In the genomic region with DNA sequence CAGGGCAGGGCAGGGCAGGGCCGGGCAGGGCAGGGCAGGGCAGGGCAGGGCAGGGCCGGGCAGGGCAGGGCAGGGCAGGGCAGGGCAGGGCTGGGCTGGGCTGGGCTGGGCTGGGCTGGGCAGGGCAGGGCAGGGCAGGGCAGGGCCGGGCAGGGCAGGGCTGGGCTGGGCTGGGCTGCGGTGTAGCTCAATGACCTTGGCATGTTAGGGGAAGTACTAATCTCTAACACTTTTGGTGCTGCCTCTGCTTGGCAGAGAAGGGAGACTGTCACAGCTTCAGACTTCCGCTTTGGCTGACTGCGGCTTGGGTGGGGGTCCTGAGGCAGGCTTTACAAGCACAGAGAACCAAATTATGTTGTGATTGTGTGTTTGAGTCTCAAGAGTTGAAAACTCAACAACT, we compare ENCODE assay signal across 7 mouse cellular contexts. TPM values are rescaled to one million over a fixed set of nuclear protein-coding genes. Genes with fewer than 3 reads are reported as not detected.
DNase-seq lines count a peak whose midpoint lies in the region; ATAC-seq and TF ChIP-seq lines count a peak whose summit lies in the region.
"Not testable (repeated sequence)": the region's sequence is repeated elsewhere in the genome, so short reads cannot be mapped to it uniquely, and the experiment has no call there.
"Had no signal": no experiment of that assay in that cellular context is flagged by ENCODE, and none has a peak within 500 bp of the region (broad histone marks: within the 10 kb centered on the region; RNA-seq: fewer than 3 reads in every experiment).

No protein-coding gene starts in this region.

- H3K4me3 ChIP-seq in ES-E14 (ENCODE audit: insufficient read depth in 1 of 2, low read depth in 1 of 2, low read length in 2 of 2, poor library complexity in 1 of 2, severe bottlenecking in 1 of 2); heart, postnatal 0 days (ENCODE audit: low read depth, low read length); liver, embryonic 12.5 days; liver, postnatal 0 days (ENCODE audit: low read depth, low read length): not testable (repeated sequence)

- in situ Hi-C loops in ES-E14 (cut with MboI; ENCODE audit: low sequenced_read_pairs in 2 of 2, unreplicated experiment in 2 of 2): not testable (repeated sequence)

- DNase-seq in 416B (ENCODE audit: low read depth) (peak; percentile 56), R1 (ENCODE audit: low read depth, low spot score) (peak; percentile 26)
- DNase-seq in ES-E14 (ENCODE audit: low read depth, low spot score); heart, postnatal 0 days (ENCODE audit: low spot score); liver, postnatal 0 days: not testable (repeated sequence)

- not testable (repeated sequence) for H3K4me2 ChIP-seq in heart, postnatal 0 days (ENCODE audit: low read depth, low read length); liver, embryonic 12.5 days; liver, postnatal 0 days (ENCODE audit: low read depth, low read length)

- WGBS in heart, postnatal 0 days: 60% methylated on average over 6 of the region's 6 CpGs
- WGBS in liver, embryonic 12.5 days (ENCODE audit: insufficient replicate concordance): 68% methylated on average over 4 of the region's 6 CpGs
- 64% methylated on average over 5 of the region's 6 CpGs for WGBS in liver, postnatal 0 days (ENCODE audit: insufficient replicate concordance)

- H3K27me3 ChIP-seq in heart, postnatal 0 days (ENCODE audit: control insufficient read depth, insufficient read depth, low read length); liver, embryonic 12.5 days (replicated peaks); liver, postnatal 0 days (ENCODE audit: insufficient read depth, low read length): not testable (repeated sequence)

- not testable (repeated sequence) for H3K36me3 ChIP-seq in ES-E14 (ENCODE audit: control insufficient read depth, insufficient read depth, low read length, poor library complexity, severe bottlenecking)
- H3K36me3 ChIP-seq in heart, postnatal 0 days (replicated peaks; ENCODE audit: control insufficient read depth, insufficient read depth, low read length): peaks cover 57% of the 10 kb centered on the region
- H3K36me3 ChIP-seq in liver, embryonic 12.5 days: peaks cover 66% of the 10 kb centered on the region
- H3K36me3 ChIP-seq in liver, postnatal 0 days (replicated peaks; ENCODE audit: insufficient read depth, low read length): peaks cover 14% of the 10 kb centered on the region

- peak; percentile 49; the same call in 1 of the 2 replicates for ATAC-seq in heart, postnatal 0 days (ENCODE audit: insufficient read depth, low read depth)
- ATAC-seq in liver, embryonic 12.5 days: not testable (repeated sequence)
- ATAC-seq in liver, postnatal 0 days: peak; percentile 56; the same call in 1 of the 2 replicates

- H3K9ac ChIP-seq in ES-E14 (ENCODE audit: insufficient read depth, low read depth, low read length, poor library complexity, severe bottlenecking); heart, postnatal 0 days (replicated peaks; ENCODE audit: low read depth, low read length); liver, embryonic 12.5 days; liver, postnatal 0 days (replicated peaks): not testable (repeated sequence)

- peak overlapping the region; percentile 81 for H3K27ac ChIP-seq in ES-E14 (ENCODE audit: insufficient read depth, low read depth, low read length, poor library complexity, severe bottlenecking)
- H3K27ac ChIP-seq in heart, postnatal 0 days (ENCODE audit: low read depth); liver, postnatal 0 days (ENCODE audit: low read depth): not testable (repeated sequence)
- peak overlapping the region; percentile 59; the same call in 1 of the 2 replicates for H3K27ac ChIP-seq in liver, embryonic 12.5 days

- H3K9me3 ChIP-seq in ES-E14 (ENCODE audit: control insufficient read depth, insufficient read depth, low read depth, low read length); heart, postnatal 0 days (replicated peaks; ENCODE audit: control insufficient read depth, low read length); liver, embryonic 12.5 days (replicated peaks); liver, postnatal 0 days (ENCODE audit: low read length): not testable (repeated sequence)

- not testable (repeated sequence) for TF ChIP-seq CTCF in heart, postnatal 0 days (IDR thresholded peaks at IDR 0.05; ENCODE audit: low read depth); liver, postnatal 0 days (IDR thresholded peaks at IDR 0.05; ENCODE audit: low read depth)

- not testable (repeated sequence) for TF ChIP-seq EP300 in heart, postnatal 0 days (IDR thresholded peaks at IDR 0.05; ENCODE audit: low read depth); liver, postnatal 0 days (IDR thresholded peaks at IDR 0.05; ENCODE audit: low read depth)

- not testable (repeated sequence) for H3K4me1 ChIP-seq in ES-E14 (ENCODE audit: control insufficient read depth in 2 of 2, insufficient read depth in 2 of 2, low read length in 2 of 2, poor library complexity in 1 of 2); heart, postnatal 0 days (ENCODE audit: control insufficient read depth, insufficient read depth); liver, embryonic 12.5 days; liver, postnatal 0 days (ENCODE audit: insufficient read depth)

RNA-seq across cellular contexts. Expression of a gene that starts 30.7 kb away (rescaled TPM):
- 14.7 and 22.9 TPM in 2 replicates for total RNA-seq in ES-E14 (2012; rRNA removed)
- total RNA-seq in heart, postnatal 0 days (2014; rRNA removed; ENCODE audit: low replicate concordance): 44.5 and 70.8 TPM in 2 replicates
- polyA plus RNA-seq in heart, postnatal 0 days (2015; fragmentation: Nextera tagmentation; extraction: Ambion mirVana): 17.5 and 19.0 TPM in 2 replicates
- polyA plus RNA-seq in liver, embryonic 12.5 days (2016; fragmentation: Nextera tagmentation; extraction: Ambion mirVana): 4.4 and 4.9 TPM in 2 replicates
- polyA plus RNA-seq in liver, postnatal 0 days (2015; fragmentation: Nextera tagmentation; extraction: Ambion mirVana): 1.3 and 1.5 TPM in 2 replicates

RNA-seq across cellular contexts. Expression of a gene that starts 42.2 kb away (rescaled TPM):
- 78.5 and 96.9 TPM in 2 replicates for total RNA-seq in ES-E14 (2012; rRNA removed)
- 384 and 424 TPM in 2 replicates for total RNA-seq in heart, postnatal 0 days (2014; rRNA removed; ENCODE audit: low replicate concordance)
- polyA plus RNA-seq in heart, postnatal 0 days (2015; fragmentation: Nextera tagmentation; extraction: Ambion mirVana): 230 and 231 TPM in 2 replicates
- polyA plus RNA-seq in liver, embryonic 12.5 days (2016; fragmentation: Nextera tagmentation; extraction: Ambion mirVana): 118 and 126 TPM in 2 replicates
- 86.0 and 90.6 TPM in 2 replicates for polyA plus RNA-seq in liver, postnatal 0 days (2015; fragmentation: Nextera tagmentation; extraction: Ambion mirVana)

RNA-seq across cellular contexts. Expression of a gene that starts 50.7 kb away (rescaled TPM):
- total RNA-seq in ES-E14 (2012; rRNA removed): 2.5 and 3.7 TPM in 2 replicates
- 5.6 TPM in 1 of 2 replicates, not detected in the other for total RNA-seq in heart, postnatal 0 days (2014; rRNA removed; ENCODE audit: low replicate concordance)
- 1.1 and 1.2 TPM in 2 replicates for polyA plus RNA-seq in heart, postnatal 0 days (2015; fragmentation: Nextera tagmentation; extraction: Ambion mirVana)
- polyA plus RNA-seq in liver, embryonic 12.5 days (2016; fragmentation: Nextera tagmentation; extraction: Ambion mirVana): 3.5 and 3.8 TPM in 2 replicates
- 0.15 and 0.18 TPM in 2 replicates for polyA plus RNA-seq in liver, postnatal 0 days (2015; fragmentation: Nextera tagmentation; extraction: Ambion mirVana)
- polyA plus RNA-seq: activated CD4-positive, CD25-positive, alpha-beta regulatory T cell, adult 4 months had no signal
